ENCODE assay signal across 19 mouse cellular contexts in the genomic region with DNA sequence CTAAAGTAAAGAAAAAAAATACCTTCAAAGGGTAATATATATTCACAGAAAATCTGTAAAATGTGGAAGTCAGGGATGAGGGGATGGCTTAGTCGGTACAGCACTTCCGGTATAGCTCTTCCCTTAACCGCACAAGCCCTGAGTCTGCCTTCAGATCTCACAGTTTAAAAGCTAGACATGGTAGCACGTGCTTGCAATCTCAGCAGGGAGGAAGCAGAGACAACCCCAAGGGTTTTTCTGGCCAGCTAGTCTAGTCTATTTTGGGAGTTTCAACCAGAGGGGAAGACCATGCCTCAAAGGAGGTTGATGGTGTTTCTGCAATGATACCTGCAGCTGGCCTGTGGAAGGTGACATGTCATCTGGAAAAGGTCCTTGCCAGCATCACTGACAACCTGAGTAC.
A peak's percentile ranks its signal among the peaks of the same experiment; 100 is the strongest.
DNase-seq lines count a peak whose midpoint lies in the region; ATAC-seq and TF ChIP-seq lines count a peak whose summit lies in the region.
"Had no signal": no experiment of that assay in that cellular context is flagged by ENCODE, and none has a peak within 500 bp of the region (broad histone marks: within the 10 kb centered on the region; RNA-seq: fewer than 3 reads in every experiment).

No protein-coding gene starts in this region.

- DNase-seq in thymus, postnatal 0 days (ENCODE audit: low spot score) = peak; percentile 46
- DNase-seq in thymus, postnatal 10 days (ENCODE audit: low spot score in 2 of 2) = no peak
- DNase-seq in naive thymus-derived CD4-positive, alpha-beta T cell, adult 2 months (ENCODE audit: low read depth) = peak; percentile 46
- no peak for DNase-seq in gastrocnemius, postnatal 25 days
- no peak for DNase-seq in retina, embryonic 14.5 days (ENCODE audit: low spot score)
- DNase-seq: cerebellum, adult 9-11 months; embryo, embryonic 11 days; gastrocnemius, postnatal 14 days; heart, postnatal 36 days; left cerebral cortex, postnatal 4 days had no signal

- no peak overlapping the region for H3K4me2 ChIP-seq in intestine, embryonic 16.5 days (ENCODE audit: low read depth, low read length)
- H3K4me2 ChIP-seq in intestine, postnatal 0 days (replicated peaks; ENCODE audit: low read depth) = no peak overlapping the region
- H3K4me2 ChIP-seq: embryonic facial prominence, embryonic 15.5 days; heart, embryonic 12.5 days; kidney, embryonic 15.5 days; liver, embryonic 12.5 days; midbrain, embryonic 15.5 days had no signal

- H3K4me3 ChIP-seq in intestine, embryonic 16.5 days (ENCODE audit: low read length) = no peak overlapping the region
- H3K4me3 ChIP-seq in intestine, postnatal 0 days (ENCODE audit: low read depth, low read length) = no peak overlapping the region
- H3K4me3 ChIP-seq: embryonic facial prominence, embryonic 15.5 days; heart, embryonic 12.5 days; kidney, embryonic 15.5 days; liver, embryonic 12.5 days; midbrain, embryonic 15.5 days had no signal

- H3K4me1 ChIP-seq in intestine, embryonic 16.5 days (ENCODE audit: control insufficient read depth, insufficient read depth, low read length) = no peaks in the 10 kb centered on the region; the same call in 1 of the 2 replicates
- 0 out of 2 replicates have a peak, but pooled peaks cover 2% of the 10 kb centered on the region for H3K4me1 ChIP-seq in intestine, postnatal 0 days (replicated peaks; ENCODE audit: control insufficient read depth, insufficient read depth, low read length)
- H3K4me1 ChIP-seq: embryonic facial prominence, embryonic 15.5 days; kidney, embryonic 15.5 days; liver, embryonic 12.5 days; midbrain, embryonic 15.5 days had no signal

- H3K9ac ChIP-seq in intestine, embryonic 16.5 days (ENCODE audit: low read depth, low read length) = no peak overlapping the region
- H3K9ac ChIP-seq in intestine, postnatal 0 days (ENCODE audit: low read depth, low read length) = no peak overlapping the region
- H3K9ac ChIP-seq: embryonic facial prominence, embryonic 15.5 days; heart, embryonic 12.5 days; kidney, embryonic 15.5 days; liver, embryonic 12.5 days; midbrain, embryonic 15.5 days had no signal

- H3K27me3 ChIP-seq in intestine, embryonic 16.5 days (replicated peaks; ENCODE audit: control insufficient read depth, insufficient read depth, low read length) = no peaks in the 10 kb centered on the region
- H3K27me3 ChIP-seq in intestine, postnatal 0 days (replicated peaks; ENCODE audit: control insufficient read depth, insufficient read depth, low read length) = no peaks in the 10 kb centered on the region
- H3K27me3 ChIP-seq: embryonic facial prominence, embryonic 15.5 days; heart, embryonic 12.5 days; kidney, embryonic 15.5 days; midbrain, embryonic 15.5 days had no signal

- no peak for TF ChIP-seq CTCF in intestine, postnatal 0 days (IDR thresholded peaks at IDR 0.05; ENCODE audit: low read depth)

- WGBS in intestine, embryonic 16.5 days = 81% methylated on average over 4 of the region's 4 CpGs
- 82% methylated on average over 4 of the region's 4 CpGs for WGBS in intestine, postnatal 0 days

- no peak for ATAC-seq in intestine, embryonic 16.5 days
- ATAC-seq in intestine, postnatal 0 days = no peak
- peak; percentile 71 for ATAC-seq in common myeloid progenitor, adult 5-6 weeks (replicated peaks; ENCODE audit: low read depth, poor library complexity, severe bottlenecking)
- ATAC-seq: hindbrain, embryonic 16.5 days; liver, embryonic 12.5 days; midbrain, embryonic 15.5 days had no signal

- no peaks in the 10 kb centered on the region for H3K36me3 ChIP-seq in intestine, embryonic 16.5 days (ENCODE audit: control insufficient read depth, insufficient read depth, low read length)
- no peaks in the 10 kb centered on the region for H3K36me3 ChIP-seq in intestine, postnatal 0 days (ENCODE audit: control insufficient read depth, insufficient read depth)
- H3K36me3 ChIP-seq: embryonic facial prominence, embryonic 15.5 days; heart, embryonic 12.5 days; kidney, embryonic 15.5 days; liver, embryonic 12.5 days; midbrain, embryonic 15.5 days had no signal

- no peaks in the 10 kb centered on the region for H3K9me3 ChIP-seq in intestine, embryonic 16.5 days (ENCODE audit: control insufficient read depth, low read length)
- H3K9me3 ChIP-seq in intestine, postnatal 0 days (ENCODE audit: control insufficient read depth) = no peaks in the 10 kb centered on the region
- H3K9me3 ChIP-seq: embryonic facial prominence, embryonic 15.5 days; heart, embryonic 12.5 days; kidney, embryonic 15.5 days; liver, embryonic 12.5 days; midbrain, embryonic 15.5 days had no signal

- 0 out of 2 replicates have a peak overlapping the region, but pooled peaks have one; percentile 11 for H3K27ac ChIP-seq in intestine, embryonic 16.5 days (ENCODE audit: low read length)
- H3K27ac ChIP-seq in intestine, postnatal 0 days (ENCODE audit: low read depth, low read length) = no peak overlapping the region
- H3K27ac ChIP-seq: embryonic facial prominence, embryonic 15.5 days; kidney, embryonic 15.5 days; liver, embryonic 12.5 days; midbrain, embryonic 15.5 days had no signal

Comparison
In these comparisons a context has a peak if more than half of its experiments do, and no peak if none do; other contexts are left out.
1. DNase-seq: peak in thymus, postnatal 0 days (single experiment) and naive thymus-derived CD4-positive, alpha-beta T cell, adult 2 months (single experiment); none in thymus, postnatal 10 days (0 of 2), gastrocnemius, postnatal 25 days (single experiment) and retina, embryonic 14.5 days (single experiment).